Mouse (Mus musculus) cerebellum, adult 2 months (tissue): ENCODE data around the gene Ccdc40.

ENCODE experiments used
- CTCF ChIP-seq: fragments of 200-500 bp; IDR thresholded peaks from 2 replicates; pipeline ENCODE4 v1.5.1; 2011; ENCODE audit warnings: low read depth, mild to moderate bottlenecking, control low read depth, low read length, moderate library complexity, borderline replicate concordance; ENCODE audit not compliant: insufficient read depth
- POLR2A ChIP-seq: fragments of 200-500 bp; IDR thresholded peaks from 2 replicates; pipeline ENCODE4 v1.6.1; 2011; ENCODE audit warnings: low read length, control low read depth, borderline replicate concordance; ENCODE audit not compliant: insufficient read depth

- TF ChIP-seq CTCF: no peak
- TF ChIP-seq POLR2A: no peak
Measured at GRCm38 (mm10) chr11:119189319-119189718, 39.1 kb upstream of the Ccdc40 start.
